Mouse (Mus musculus): ENCODE measurements at regions not wholly inside any gene's neighbourhood (a gene's known extent, or its start where the extent isn't known, plus 50 kb on each side); places are given as distances from the start of the nearest gene placed in this dataset.

GRCm38 (mm10) chr2:174855548-174855947 is 95.1 kb downstream of the Edn3 start:
- TF ChIP-seq CTCF (IDR thresholded peaks at IDR 0.05; ENCODE audit: control insufficient read depth, insufficient read depth, low read length) (no peak), POLR2A (IDR thresholded peaks at IDR 0.05; ENCODE audit: borderline replicate concordance, control insufficient read depth, low read depth, low read length) (no peak)

All from bone marrow, adult 2 months (tissue).